Mouse (Mus musculus): ENCODE data around the gene Mkrn2os.

DNA sequence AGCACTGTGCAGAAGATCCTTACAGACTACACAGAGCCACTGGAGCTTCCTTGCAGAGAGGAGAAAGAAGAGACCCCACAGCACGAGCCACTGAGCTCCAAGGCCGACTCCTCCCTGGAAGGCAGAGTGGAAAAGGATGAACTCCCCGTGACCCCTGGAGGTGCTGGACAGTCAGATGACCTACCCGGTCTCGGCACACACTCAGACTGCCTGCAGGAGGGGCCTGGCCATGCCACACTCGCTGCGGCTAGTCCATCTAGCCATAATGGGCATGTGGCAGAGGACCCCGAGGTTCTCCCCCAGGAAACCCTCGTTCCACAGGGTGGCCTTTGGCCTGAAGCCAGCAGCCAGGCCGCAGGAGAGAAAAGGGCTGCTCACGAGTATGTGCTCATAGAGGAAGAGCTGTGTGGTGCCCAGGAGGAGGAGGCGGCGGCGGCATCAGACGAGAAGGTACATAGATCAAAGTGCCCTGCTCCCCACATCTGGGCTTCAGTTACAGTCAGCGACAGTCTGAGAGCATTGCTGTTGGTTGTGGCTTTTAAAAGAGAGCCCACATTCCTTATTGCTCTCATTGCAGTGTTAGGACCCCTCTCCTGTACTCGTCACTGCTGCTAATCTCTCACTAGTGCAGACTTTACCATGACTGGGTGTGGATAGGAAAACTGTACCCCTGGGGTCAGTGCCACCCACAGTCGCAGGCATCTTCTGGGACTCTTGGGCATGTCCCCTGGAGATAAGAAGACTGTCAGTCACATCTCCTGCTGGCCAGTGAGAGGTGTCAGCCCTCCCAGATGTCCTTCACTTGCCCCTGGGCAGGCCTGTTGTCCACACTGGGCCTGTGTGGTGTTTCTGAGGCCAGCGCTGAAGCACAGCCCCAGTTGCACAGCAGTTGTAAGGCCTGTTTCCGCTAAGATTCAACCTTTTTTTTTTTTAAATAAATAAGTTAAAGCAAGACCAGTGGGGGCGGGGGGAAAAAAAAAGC, 32.4 kb downstream of the Mkrn2os start:
- TF ChIP-seq EP300 (IDR thresholded peaks at IDR 0.05; ENCODE audit: low read length) (no peak), POLR2A (IDR thresholded peaks at IDR 0.05; ENCODE audit: low read depth, low read length) (no peak), CHD2 (IDR thresholded peaks at IDR 0.05; ENCODE audit: low read length) (no peak), POLR2AphosphoS2 (IDR thresholded peaks at IDR 0.05; ENCODE audit: low read depth, low read length) (no peak), ZNF384 (IDR thresholded peaks at IDR 0.05; ENCODE audit: low read depth, low read length) (no peak), CTCF (conservative IDR thresholded peaks at IDR 0.05 in 1 of 2, IDR thresholded peaks at IDR 0.05 in 1 of 2; ENCODE audit: low read depth in 2 of 2, low read length in 2 of 2) (no peak), ZKSCAN1 (IDR thresholded peaks at IDR 0.05; ENCODE audit: borderline replicate concordance, low read depth, low read length) (no peak), RAD21 (IDR thresholded peaks at IDR 0.05; ENCODE audit: low read depth, low read length) (no peak), JUN (IDR thresholded peaks at IDR 0.05; ENCODE audit: insufficient read depth, low read depth, low read length) (no peak), SIN3A (IDR thresholded peaks at IDR 0.05; ENCODE audit: low read length) (no peak), CHD1 (IDR thresholded peaks at IDR 0.05; ENCODE audit: low read depth, low read length) (no peak)
